Mouse (Mus musculus): ENCODE results near the gene Myh9. TPM values are rescaled to one million over a fixed set of nuclear protein-coding genes. Genes with fewer than 3 reads are reported as not detected.

The Myh9 gene
- total RNA-seq (2014; rRNA removed; ENCODE audit: low replicate concordance) (62.0 and 63.6 TPM in 2 replicates), polyA plus RNA-seq (2015; fragmentation: Nextera tagmentation; extraction: Ambion mirVana) (15.7 and 17.5 TPM in 2 replicates)

GRCm38 (mm10) chr15:77842047-77842843, at the start of gene Myh9:
Gene Myh9, minus strand, starts transcription at chr15:77842175.
- peaks cover 31% of the 10 kb centered on the region for H3K4me1 ChIP-seq (ENCODE audit: control insufficient read depth, insufficient read depth)
- no peaks in the 10 kb centered on the region for H3K27me3 ChIP-seq (ENCODE audit: control insufficient read depth, insufficient read depth, low read length)
- peak; percentile 3; the same call in 1 of the 2 replicates for TF ChIP-seq CTCF (IDR thresholded peaks at IDR 0.05; ENCODE audit: low read depth)
- TF ChIP-seq EP300 (IDR thresholded peaks at IDR 0.05; ENCODE audit: low read depth) = no peak
- ATAC-seq (ENCODE audit: insufficient read depth, low read depth) (peak; percentile 94), DNase-seq (ENCODE audit: low spot score) (peak; percentile 99)
- under 1% methylated on average over 41 of the region's 46 CpGs for WGBS
- peak within 1 kb of the TSS; percentile 93 for H3K4me2 ChIP-seq (ENCODE audit: low read depth, low read length)
- no peaks in the 10 kb centered on the region for H3K36me3 ChIP-seq (replicated peaks; ENCODE audit: control insufficient read depth, insufficient read depth, low read length)
- H3K27ac ChIP-seq (ENCODE audit: low read depth) = peak within 1 kb of the TSS; percentile 96
- H3K9me3 ChIP-seq (replicated peaks; ENCODE audit: control insufficient read depth, low read length) = no peaks in the 10 kb centered on the region
- peak within 1 kb of the TSS; percentile 94 for H3K4me3 ChIP-seq (ENCODE audit: low read depth, low read length)
- peak within 1 kb of the TSS; percentile 95 for H3K9ac ChIP-seq (replicated peaks; ENCODE audit: low read depth, low read length)

GRCm38 (mm10) chr15:77891766-77892165, 49.8 kb upstream of the Myh9 start:
- no peaks in the 10 kb centered on the region for H3K36me3 ChIP-seq (replicated peaks; ENCODE audit: control insufficient read depth, insufficient read depth, low read length)
- H3K27ac ChIP-seq (ENCODE audit: low read depth) = peak overlapping the region; percentile 25; the same call in 1 of the 2 replicates
- H3K4me1 ChIP-seq (ENCODE audit: control insufficient read depth, insufficient read depth) = no peaks in the 10 kb centered on the region
- 76% methylated on average over 8 of the region's 8 CpGs for WGBS
- H3K9me3 ChIP-seq (replicated peaks; ENCODE audit: control insufficient read depth, low read length) = no peaks in the 10 kb centered on the region
- ATAC-seq (ENCODE audit: insufficient read depth, low read depth) = no peak
- DNase-seq (ENCODE audit: low spot score) = no peak
- H3K27me3 ChIP-seq (ENCODE audit: control insufficient read depth, insufficient read depth, low read length) = no peaks in the 10 kb centered on the region
- no peak overlapping the region for H3K9ac ChIP-seq (replicated peaks; ENCODE audit: low read depth, low read length)
- TF ChIP-seq CTCF (IDR thresholded peaks at IDR 0.05; ENCODE audit: low read depth) (no peak), EP300 (IDR thresholded peaks at IDR 0.05; ENCODE audit: low read depth) (no peak)
- no peak overlapping the region for H3K4me3 ChIP-seq (ENCODE audit: low read depth, low read length)
- no peak overlapping the region for H3K4me2 ChIP-seq (ENCODE audit: low read depth, low read length)

- WGBS = 53% methylated on average over 4 of the region's 4 CpGs
- ATAC-seq (ENCODE audit: insufficient read depth, low read depth) (no peak), DNase-seq (ENCODE audit: low spot score) (no peak)
- H3K27ac ChIP-seq (ENCODE audit: low read depth) = no peak overlapping the region
- H3K4me3 ChIP-seq (ENCODE audit: low read depth, low read length) = no peak overlapping the region
- no peaks in the 10 kb centered on the region for H3K4me1 ChIP-seq (ENCODE audit: control insufficient read depth, insufficient read depth)
- no peak overlapping the region for H3K4me2 ChIP-seq (ENCODE audit: low read depth, low read length)
- no peaks in the 10 kb centered on the region for H3K27me3 ChIP-seq (ENCODE audit: control insufficient read depth, insufficient read depth, low read length)
- no peak overlapping the region for H3K9ac ChIP-seq (replicated peaks; ENCODE audit: low read depth, low read length)
- TF ChIP-seq CTCF (IDR thresholded peaks at IDR 0.05; ENCODE audit: low read depth) (no peak), EP300 (IDR thresholded peaks at IDR 0.05; ENCODE audit: low read depth) (no peak)
- H3K36me3 ChIP-seq (replicated peaks; ENCODE audit: control insufficient read depth, insufficient read depth, low read length) = no peaks in the 10 kb centered on the region
- no peaks in the 10 kb centered on the region for H3K9me3 ChIP-seq (replicated peaks; ENCODE audit: control insufficient read depth, low read length)
Measured at GRCm38 (mm10) chr15:77889761-77890422, 47.9 kb upstream of the Myh9 start.

- Histone ChIP-seq H3K4me1 (ENCODE audit: control insufficient read depth, insufficient read depth) (no peaks in the 10 kb centered on the region), H3K4me2 (ENCODE audit: low read depth, low read length) (no peak overlapping the region), H3K9ac (replicated peaks; ENCODE audit: low read depth, low read length) (no peak overlapping the region), H3K4me3 (ENCODE audit: low read depth, low read length) (no peak overlapping the region), H3K36me3 (replicated peaks; ENCODE audit: control insufficient read depth, insufficient read depth, low read length) (no peaks in the 10 kb centered on the region), H3K27ac (ENCODE audit: low read depth) (no peak overlapping the region), H3K27me3 (ENCODE audit: control insufficient read depth, insufficient read depth, low read length) (no peaks in the 10 kb centered on the region), H3K9me3 (replicated peaks; ENCODE audit: control insufficient read depth, low read length) (no peaks in the 10 kb centered on the region)
- WGBS = 63% methylated on average over 7 of the region's 7 CpGs
- TF ChIP-seq EP300 (IDR thresholded peaks at IDR 0.05; ENCODE audit: low read depth) = no peak
- TF ChIP-seq CTCF (IDR thresholded peaks at IDR 0.05; ENCODE audit: low read depth) = no peak
- ATAC-seq (ENCODE audit: insufficient read depth, low read depth) (no peak), DNase-seq (ENCODE audit: low spot score) (no peak)
Measured at GRCm38 (mm10) chr15:77888286-77888685, 46.3 kb upstream of the Myh9 start.

- H3K4me3 ChIP-seq (ENCODE audit: low read depth, low read length) = no peak overlapping the region
- H3K4me2 ChIP-seq (ENCODE audit: low read depth, low read length) = no peak overlapping the region
- no peak overlapping the region for H3K9ac ChIP-seq (replicated peaks; ENCODE audit: low read depth, low read length)
- DNase-seq (ENCODE audit: low spot score) = no peak
- no peak overlapping the region for H3K27ac ChIP-seq (ENCODE audit: low read depth)
- TF ChIP-seq CTCF (IDR thresholded peaks at IDR 0.05; ENCODE audit: low read depth) (no peak), EP300 (IDR thresholded peaks at IDR 0.05; ENCODE audit: low read depth) (no peak)
- no peaks in the 10 kb centered on the region for H3K36me3 ChIP-seq (replicated peaks; ENCODE audit: control insufficient read depth, insufficient read depth, low read length)
- peaks cover 4% of the 10 kb centered on the region; the same call in 1 of the 2 replicates for H3K4me1 ChIP-seq (ENCODE audit: control insufficient read depth, insufficient read depth)
- no peaks in the 10 kb centered on the region for H3K27me3 ChIP-seq (ENCODE audit: control insufficient read depth, insufficient read depth, low read length)
- no peaks in the 10 kb centered on the region for H3K9me3 ChIP-seq (replicated peaks; ENCODE audit: control insufficient read depth, low read length)
- ATAC-seq (ENCODE audit: insufficient read depth, low read depth) = no peak
- 61% methylated on average over 1 of the region's 1 CpGs for WGBS
Measured at GRCm38 (mm10) chr15:77887093-77887488, 45.1 kb upstream of the Myh9 start.

All from heart, postnatal 0 days (tissue).